Mouse (Mus musculus) ovary, postnatal 36 days (tissue): ENCODE data around the gene Gpr62.

ENCODE experiments used
- DNase-seq: peaks from one replicate; pipeline ENCODE4 v3.0.0; 2022; ENCODE audit warnings: low spot score, mixed read lengths

Gpr62 gene

GRCm38 (mm10) chr9:106421033-106421864 is 44.5 kb downstream of the Gpr62 start:
- no peak for DNase-seq

GRCm38 (mm10) chr9:106420608-106421007 is 45.1 kb downstream of the Gpr62 start:
- DNase-seq: no peak

GRCm38 (mm10) chr9:106417841-106418625 is 47.7 kb downstream of the Gpr62 start:
- DNase-seq: peak; percentile 84

- no peak for DNase-seq
Observed at GRCm38 (mm10) chr9:106416826-106417225, 48.9 kb downstream of the Gpr62 start.
